Comparison of ENCODE assay signal across 16 mouse cellular contexts in genomic region chr19:40400426-40401030, GRCm38 (mm10).
DNase-seq lines count a peak whose midpoint lies in the region; ATAC-seq and TF ChIP-seq lines count a peak whose summit lies in the region.
"Had no signal": no experiment of that assay in that cellular context is flagged by ENCODE, and none has a peak within 500 bp of the region (broad histone marks: within the 10 kb centered on the region; RNA-seq: fewer than 3 reads in every experiment).

No protein-coding gene starts in this region.

- peak; percentile 49 for DNase-seq in adrenal gland, adult 2 months
- no peak for DNase-seq in adrenal gland, postnatal 4 days (ENCODE audit: low spot score in 2 of 2)
- DNase-seq in heart, postnatal 14 days, result no peak
- no peak for DNase-seq in urinary bladder, postnatal 10 days (ENCODE audit: low spot score)
- no peak for DNase-seq in hindbrain, postnatal 0 days (ENCODE audit: low spot score)
- DNase-seq: gastrocnemius, postnatal 10 days; right cerebral cortex, postnatal 4 days had no signal

- no peak for TF ChIP-seq CTCF in hindbrain, postnatal 0 days (IDR thresholded peaks at IDR 0.05; ENCODE audit: low read depth)

- no peak overlapping the region for H3K4me3 ChIP-seq in heart, embryonic 13.5 days
- H3K4me3 ChIP-seq in megakaryocyte, embryonic 14.5 days (replicated peaks), result peak overlapping the region; percentile 79
- no peak overlapping the region for H3K4me3 ChIP-seq in hindbrain, postnatal 0 days (ENCODE audit: low read length)
- H3K4me3 ChIP-seq: embryonic facial prominence, embryonic 15.5 days; forebrain, embryonic 13.5 days; left cerebral cortex, adult 2 months; limb, embryonic 15.5 days; midbrain, embryonic 13.5 days had no signal

- intact Hi-C loops in heart, postnatal 14 days (cut with DNase I), result no loop called here

- H3K27me3 ChIP-seq in heart, embryonic 13.5 days (replicated peaks), result no peaks in the 10 kb centered on the region
- H3K27me3 ChIP-seq in megakaryocyte, embryonic 14.5 days (replicated peaks), result no peaks in the 10 kb centered on the region
- H3K27me3 ChIP-seq in hindbrain, postnatal 0 days (ENCODE audit: insufficient read depth, low read length), result no peaks in the 10 kb centered on the region
- H3K27me3 ChIP-seq: embryonic facial prominence, embryonic 15.5 days; forebrain, embryonic 13.5 days; limb, embryonic 15.5 days; midbrain, embryonic 13.5 days had no signal

- H3K4me1 ChIP-seq in heart, embryonic 13.5 days, result peaks cover 50% of the 10 kb centered on the region
- H3K4me1 ChIP-seq in megakaryocyte, embryonic 14.5 days, result peaks cover 96% of the 10 kb centered on the region
- H3K4me1 ChIP-seq in hindbrain, postnatal 0 days (ENCODE audit: insufficient read depth, low read length), result peaks cover 12% of the 10 kb centered on the region

- 0 out of 2 replicates have a peak overlapping the region, but pooled peaks have one; percentile 5 for H3K9ac ChIP-seq in heart, embryonic 13.5 days
- no peak overlapping the region for H3K9ac ChIP-seq in hindbrain, postnatal 0 days (replicated peaks; ENCODE audit: low read length)
- H3K9ac ChIP-seq: embryonic facial prominence, embryonic 15.5 days; forebrain, embryonic 13.5 days; hindbrain, embryonic 14.5 days; limb, embryonic 15.5 days; midbrain, embryonic 13.5 days had no signal

- WGBS in heart, embryonic 13.5 days, result 70% methylated on average over 11 of the region's 11 CpGs
- WGBS in hindbrain, postnatal 0 days, result 75% methylated on average over 11 of the region's 11 CpGs

- no peaks in the 10 kb centered on the region for H3K9me3 ChIP-seq in heart, embryonic 13.5 days
- no peaks in the 10 kb centered on the region for H3K9me3 ChIP-seq in megakaryocyte, embryonic 14.5 days
- H3K9me3 ChIP-seq in hindbrain, postnatal 0 days (ENCODE audit: low read length), result no peaks in the 10 kb centered on the region
- H3K9me3 ChIP-seq: embryonic facial prominence, embryonic 15.5 days; forebrain, embryonic 13.5 days; limb, embryonic 15.5 days; midbrain, embryonic 13.5 days had no signal

- no peak for ATAC-seq in heart, embryonic 13.5 days (ENCODE audit: extremely low read depth, insufficient number of reproducible peaks, low FRiP score, low TSS enrichment)
- no peak for ATAC-seq in megakaryocyte, adult 5-6 weeks (ENCODE audit: poor library complexity, severe bottlenecking)
- ATAC-seq in hindbrain, postnatal 0 days, result no peak
- ATAC-seq: forebrain, embryonic 13.5 days had no signal

- peaks cover 21% of the 10 kb centered on the region for H3K36me3 ChIP-seq in heart, embryonic 13.5 days
- H3K36me3 ChIP-seq in megakaryocyte, embryonic 14.5 days (replicated peaks; ENCODE audit: low read length), result peaks cover 9% of the 10 kb centered on the region
- peaks cover 24% of the 10 kb centered on the region; the same call in 1 of the 2 replicates for H3K36me3 ChIP-seq in hindbrain, postnatal 0 days (ENCODE audit: insufficient read depth, low read length)
- H3K36me3 ChIP-seq: embryonic facial prominence, embryonic 15.5 days; limb, embryonic 15.5 days had no signal

- peak overlapping the region; percentile 40 for H3K27ac ChIP-seq in heart, embryonic 13.5 days (replicated peaks)
- no peak overlapping the region for H3K27ac ChIP-seq in hindbrain, postnatal 0 days
- H3K27ac ChIP-seq: embryonic facial prominence, embryonic 15.5 days; forebrain, embryonic 13.5 days; hindbrain, embryonic 14.5 days; limb, embryonic 15.5 days; midbrain, embryonic 13.5 days had no signal

- H3K4me2 ChIP-seq in heart, embryonic 13.5 days, result no peak overlapping the region
- no peak overlapping the region for H3K4me2 ChIP-seq in hindbrain, postnatal 0 days (ENCODE audit: low read depth, low read length)
- H3K4me2 ChIP-seq: embryonic facial prominence, embryonic 15.5 days; forebrain, embryonic 13.5 days; hindbrain, embryonic 14.5 days; limb, embryonic 15.5 days; midbrain, embryonic 13.5 days had no signal
